Mouse (Mus musculus): ENCODE results near the gene Spef2.

The Spef2 gene

GRCm38 (mm10) chr15:9668575-9668974, 80.1 kb downstream of the Spef2 start:
- in situ Hi-C loops (cut with MboI, MseI), result loop anchor here (10.0 kb wide), 1 partner anchor 94 kb away; no protein-coding TSS in a partner anchor

- in situ Hi-C loops (cut with MboI, MseI), result loop anchor here (5.0 to 10.0 kb wide), 2 partner anchors 68 to 90 kb away; no protein-coding TSS in a partner anchor
Observed at GRCm38 (mm10) chr15:9664948-9665347, 83.7 kb downstream of the Spef2 start.

GRCm38 (mm10) chr15:9661215-9661614, 87.5 kb downstream of the Spef2 start:
- in situ Hi-C loops (cut with MboI, MseI), result loop anchor here (5.0 to 10.0 kb wide), 2 partner anchors 64 to 86 kb away; no protein-coding TSS in a partner anchor

GRCm38 (mm10) chr15:9634471-9634870, 114.2 kb downstream of the Spef2 start:
- in situ Hi-C loops (cut with MboI, MseI), result no loop called here

GRCm38 (mm10) chr15:9631657-9632056, 117.0 kb downstream of the Spef2 start:
- in situ Hi-C loops (cut with MboI, MseI), result no loop called here

- in situ Hi-C loops (cut with MboI, MseI), result no loop called here
Observed at GRCm38 (mm10) chr15:9629660-9630059, 119.0 kb downstream of the Spef2 start.

GRCm38 (mm10) chr15:9624619-9625018, 124.0 kb downstream of the Spef2 start:
- in situ Hi-C loops (cut with MboI, MseI), result loop anchor here (25.0 kb wide), 2 partner anchors 438 to 688 kb away; no protein-coding TSS in a partner anchor

- in situ Hi-C loops (cut with MboI, MseI), result loop anchor here (25.0 kb wide), 2 partner anchors 454 to 704 kb away; no protein-coding TSS in a partner anchor
Observed at GRCm38 (mm10) chr15:9608177-9608576, 140.5 kb downstream of the Spef2 start.

- in situ Hi-C loops (cut with MboI, MseI), result loop anchor here (25.0 kb wide), 2 partner anchors 462 to 712 kb away; no protein-coding TSS in a partner anchor
Observed at GRCm38 (mm10) chr15:9600088-9600455, 148.6 kb downstream of the Spef2 start.

GRCm38 (mm10) chr15:9599382-9600087, 149.1 kb downstream of the Spef2 start:
- in situ Hi-C loops (cut with MboI, MseI), result loop anchor here (5.0 to 25.0 kb wide), 3 partner anchors 63 to 713 kb away; no protein-coding TSS in a partner anchor

- in situ Hi-C loops (cut with MboI, MseI), result loop anchor here (5.0 kb wide), 1 partner anchor 66 kb away; no protein-coding TSS in a partner anchor
Observed at GRCm38 (mm10) chr15:9596298-9597060, 152.2 kb downstream of the Spef2 start.

GRCm38 (mm10) chr15:9589939-9590338, 158.7 kb downstream of the Spef2 start:
- in situ Hi-C loops (cut with MboI, MseI), result no loop called here

- in situ Hi-C loops (cut with MboI, MseI), result no loop called here
Observed at GRCm38 (mm10) chr15:9580470-9581280, 168.0 kb downstream of the Spef2 start.

- in situ Hi-C loops (cut with MboI, MseI), result loop anchor here (5.0 to 10.0 kb wide), 2 partner anchors 45 to 87 kb away; partner anchors contain the start of gene Il7r
Observed at GRCm38 (mm10) chr15:9577303-9577702, 171.4 kb downstream of the Spef2 start.

GRCm38 (mm10) chr15:9574796-9575195, 173.9 kb downstream of the Spef2 start:
- in situ Hi-C loops (cut with MboI, MseI), result loop anchor here (5.0 to 10.0 kb wide), 2 partner anchors 42 to 90 kb away; partner anchors contain the start of gene Il7r

- in situ Hi-C loops (cut with MboI, MseI), result loop anchor here (10.0 kb wide), 1 partner anchor 91 kb away; no protein-coding TSS in a partner anchor
Observed at GRCm38 (mm10) chr15:9573361-9573760, 175.3 kb downstream of the Spef2 start.

GRCm38 (mm10) chr15:9572664-9573063, 176.0 kb downstream of the Spef2 start:
- in situ Hi-C loops (cut with MboI, MseI), result loop anchor here (10.0 kb wide), 1 partner anchor 92 kb away; no protein-coding TSS in a partner anchor

GRCm38 (mm10) chr15:9571896-9572295, 176.8 kb downstream of the Spef2 start:
- in situ Hi-C loops (cut with MboI, MseI), result loop anchor here (10.0 kb wide), 1 partner anchor 93 kb away; no protein-coding TSS in a partner anchor

GRCm38 (mm10) chr15:9567316-9567715, 181.4 kb downstream of the Spef2 start:
- in situ Hi-C loops (cut with MboI, MseI), result loop anchor here (5.0 kb wide), 1 partner anchor 110 kb away; no protein-coding TSS in a partner anchor

GRCm38 (mm10) chr15:9565396-9565795, 183.3 kb downstream of the Spef2 start:
- in situ Hi-C loops (cut with MboI, MseI), result loop anchor here (5.0 kb wide), 1 partner anchor 108 kb away; no protein-coding TSS in a partner anchor

GRCm38 (mm10) chr15:9564156-9564555, 184.5 kb downstream of the Spef2 start:
- in situ Hi-C loops (cut with MboI, MseI), result no loop called here

All from T-helper 2 cell (primary cell).